Mouse (Mus musculus) macrophage (primary cell): Measurements from ENCODE around the gene Fnbp1l. TPM values are rescaled to one million over a fixed set of nuclear protein-coding genes. Genes with fewer than 3 reads are reported as not detected.
A peak's percentile ranks its signal among the peaks of the same experiment; 100 is the strongest.

Source experiments
- H3K27ac ChIP-seq: fragments of 350-480 bp; formaldehyde crosslinking; 2 replicates; pipeline ENCODE4 v1.9.0; 2021
- H3K36me3 ChIP-seq: fragments of 350-480 bp; formaldehyde crosslinking; 2 replicates; pipeline ENCODE4 v1.9.0; 2021; ENCODE audit errors: inconsistent target
- H3K4me3 ChIP-seq: fragments of 350-480 bp; formaldehyde crosslinking; 2 replicates; pipeline ENCODE4 v1.9.0; 2021; ENCODE audit errors: inconsistent target
- H3K79me2 ChIP-seq: fragments of 350-480 bp; formaldehyde crosslinking; 2 replicates; pipeline ENCODE4 v1.9.0; 2021; ENCODE audit errors: inconsistent target
- WGBS: methylation state at CpG from one replicate; pipeline ENCODE4 v1.1.7; 2026; ENCODE audit warnings: inconsistent platforms; ENCODE audit not compliant: missing documents; 5-methylcytosine and 5-hydroxymethylcytosine counted together
- polyA plus RNA-seq: library from polyadenylated mRNA; stranded (reverse); fragments of 250-400 nt; gene quantifications from 3 replicates; pipeline ENCODE4 v1.2.4, GENCODE M21; 2018; ENCODE audit warnings: inconsistent platforms

Gene Fnbp1l
- polyA plus RNA-seq, 1 experiment from 2014 or later, result 11.0 TPM

DNA sequence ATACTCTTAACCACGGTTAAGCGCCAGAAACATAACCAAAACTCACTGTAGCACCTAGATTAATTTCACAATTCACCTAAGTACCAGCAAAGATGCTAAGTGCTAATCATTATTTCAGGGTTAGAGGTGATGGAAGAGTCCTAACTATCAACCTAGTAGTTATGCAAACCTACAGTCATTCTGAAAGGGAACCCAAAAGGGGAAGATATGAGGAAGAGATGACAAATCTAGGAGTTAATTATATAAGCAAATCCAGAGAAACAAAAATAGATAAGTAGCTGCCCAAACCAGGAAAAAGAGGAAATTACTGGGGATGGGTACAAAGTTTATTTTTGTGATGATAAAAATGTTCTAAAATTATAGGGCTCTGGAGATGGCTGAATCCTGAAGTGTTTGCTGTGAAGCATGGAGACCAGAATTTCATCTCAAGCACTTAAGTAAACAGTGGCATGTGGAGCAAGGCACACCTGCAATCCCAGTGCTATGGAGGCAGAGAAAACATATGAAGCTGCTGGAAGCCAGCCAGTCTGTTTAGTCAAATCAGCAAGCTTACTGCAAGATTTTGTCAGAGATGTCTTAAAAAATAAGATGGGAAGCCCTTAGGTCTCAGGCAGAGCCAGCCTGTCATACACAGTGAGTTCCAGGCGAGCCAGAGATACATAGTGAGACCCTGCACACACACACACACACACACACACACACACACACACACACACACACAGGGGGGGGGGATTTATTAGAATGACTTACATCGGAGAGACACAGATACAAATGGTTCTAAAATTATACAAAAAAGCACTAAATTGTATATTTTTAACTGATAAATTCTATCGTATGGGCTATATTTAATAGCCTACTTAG is 45.9 kb downstream of the Fnbp1l start:
- peaks cover 53% of the 10 kb centered on the region for H3K79me2 ChIP-seq
- H3K27ac ChIP-seq, result peak overlapping the region; percentile 78
- H3K4me3 ChIP-seq, result no peak overlapping the region
- 87% methylated on average over 5 of the region's 5 CpGs for whole genome bisulfite sequencing
- no peaks in the 10 kb centered on the region for H3K36me3 ChIP-seq

DNA sequence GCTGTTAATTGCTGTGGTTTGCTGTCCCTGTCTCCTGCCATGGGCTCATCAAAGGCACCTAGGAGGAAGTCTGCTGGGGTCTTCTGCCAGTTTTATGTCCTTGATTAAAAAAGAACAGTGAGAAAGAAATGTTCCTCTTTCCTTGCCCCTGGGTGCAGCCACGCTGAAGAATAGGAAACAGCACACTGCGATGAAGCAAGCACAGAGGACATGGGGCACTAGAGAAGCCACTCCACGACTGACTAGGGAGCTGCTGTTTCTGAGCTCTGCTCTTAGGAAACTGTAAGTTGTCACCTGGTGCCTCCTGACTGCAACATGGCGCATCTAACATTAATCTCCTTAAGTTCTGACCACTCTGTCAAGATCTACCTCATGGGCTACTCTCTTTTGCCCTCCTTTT is 53.0 kb downstream of the Fnbp1l start:
- WGBS, result 3% methylated on average over 4 of the region's 4 CpGs
- Histone ChIP-seq H3K79me2 (peaks cover 18% of the 10 kb centered on the region), H3K4me3 (peak overlapping the region; percentile 8; the same call in 1 of the 2 replicates), H3K36me3 (no peaks in the 10 kb centered on the region), H3K27ac (peak overlapping the region; percentile 68)

DNA sequence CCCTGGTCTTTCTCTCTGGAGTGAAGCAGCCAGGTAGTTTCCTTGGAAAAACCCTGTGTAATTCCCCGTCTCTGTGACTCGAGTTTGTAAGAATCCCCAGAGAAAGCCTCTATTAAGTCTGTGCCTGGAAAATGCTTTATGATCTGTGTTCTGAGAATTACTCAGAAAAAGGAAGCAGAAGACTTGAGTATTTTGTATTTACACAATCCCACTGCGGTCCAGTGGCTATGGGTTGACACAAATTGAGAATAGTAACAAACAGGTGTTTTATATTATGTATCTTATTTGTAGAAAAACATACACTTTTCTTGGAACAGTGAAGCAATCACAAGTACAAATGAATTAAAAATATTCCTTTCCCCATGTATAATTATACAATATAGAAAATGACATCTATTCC is 53.4 kb downstream of the Fnbp1l start:
- H3K4me3 ChIP-seq, result no peak overlapping the region
- 52% methylated on average over 3 of the region's 3 CpGs for WGBS
- peak overlapping the region; percentile 68 for H3K27ac ChIP-seq
- peaks cover 14% of the 10 kb centered on the region for H3K79me2 ChIP-seq
- H3K36me3 ChIP-seq, result no peaks in the 10 kb centered on the region

DNA sequence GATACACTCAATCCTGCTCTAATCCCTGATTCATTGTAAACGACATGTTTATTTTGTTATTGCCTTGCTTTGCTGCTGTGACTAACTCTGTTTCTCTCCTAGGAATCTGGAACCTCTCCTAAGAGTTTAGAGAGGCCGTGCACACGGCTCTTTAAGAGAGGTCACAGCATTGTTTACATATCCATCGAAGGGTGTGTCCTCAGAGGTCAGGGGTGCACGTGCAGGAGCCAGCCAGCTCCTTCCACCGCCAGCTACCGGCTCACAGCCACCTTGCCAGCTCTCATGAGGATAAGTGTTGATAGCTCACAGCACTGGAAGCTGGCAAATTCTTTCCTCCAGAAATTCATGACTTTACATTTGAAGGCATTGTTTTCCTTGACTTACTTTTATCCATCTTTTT is 54.2 kb downstream of the Fnbp1l start:
- no peak overlapping the region for H3K4me3 ChIP-seq
- H3K36me3 ChIP-seq, result no peaks in the 10 kb centered on the region
- WGBS, result 93% methylated on average over 7 of the region's 7 CpGs
- peaks cover 5% of the 10 kb centered on the region for H3K79me2 ChIP-seq
- no peak overlapping the region for H3K27ac ChIP-seq

DNA sequence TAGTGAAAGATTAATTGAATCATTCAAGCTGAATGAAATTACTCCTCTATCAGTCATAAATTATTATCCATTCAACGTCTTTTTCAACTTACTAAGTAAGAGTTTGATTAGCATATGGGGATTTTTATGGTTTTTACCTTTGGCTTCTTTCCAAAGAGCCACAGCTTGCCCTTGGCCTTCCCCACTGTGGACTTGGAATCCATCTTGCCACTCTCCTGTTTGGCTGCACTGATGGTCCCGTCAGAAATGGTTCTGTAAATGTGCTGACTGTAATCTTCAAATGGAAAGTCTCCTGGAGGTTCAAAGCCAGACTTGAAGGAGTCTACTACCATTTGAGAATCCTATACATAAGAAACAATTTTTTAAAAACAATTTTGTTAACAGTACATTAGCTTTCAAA is 61.7 kb downstream of the Fnbp1l start:
- no peak overlapping the region for H3K27ac ChIP-seq
- H3K79me2 ChIP-seq, result no peaks in the 10 kb centered on the region
- no peaks in the 10 kb centered on the region for H3K36me3 ChIP-seq
- 79% methylated on average over 2 of the region's 2 CpGs for WGBS
- H3K4me3 ChIP-seq, result no peak overlapping the region

DNA sequence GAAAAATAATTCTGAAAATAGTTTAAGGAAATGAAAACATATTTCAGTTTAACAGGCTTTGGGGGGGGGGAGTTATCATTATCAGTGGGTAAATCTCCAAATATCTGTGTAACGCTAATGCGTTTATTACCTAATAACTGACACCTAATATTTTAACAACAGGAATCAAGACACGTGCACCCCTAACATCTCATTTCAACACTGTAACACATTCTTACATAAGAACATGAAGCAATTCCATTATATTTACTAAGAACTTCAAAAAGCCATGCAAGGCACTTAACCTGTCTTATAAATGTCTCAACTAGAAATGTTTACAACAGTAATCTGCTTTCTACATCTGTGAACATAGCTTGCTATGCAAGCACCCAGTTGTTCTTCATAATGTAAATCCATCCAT is 68.3 kb downstream of the Fnbp1l start:
- Histone ChIP-seq H3K4me3 (no peak overlapping the region), H3K79me2 (no peaks in the 10 kb centered on the region), H3K36me3 (no peaks in the 10 kb centered on the region), H3K27ac (no peak overlapping the region)
- WGBS, result 62% methylated on average over 3 of the region's 3 CpGs

DNA sequence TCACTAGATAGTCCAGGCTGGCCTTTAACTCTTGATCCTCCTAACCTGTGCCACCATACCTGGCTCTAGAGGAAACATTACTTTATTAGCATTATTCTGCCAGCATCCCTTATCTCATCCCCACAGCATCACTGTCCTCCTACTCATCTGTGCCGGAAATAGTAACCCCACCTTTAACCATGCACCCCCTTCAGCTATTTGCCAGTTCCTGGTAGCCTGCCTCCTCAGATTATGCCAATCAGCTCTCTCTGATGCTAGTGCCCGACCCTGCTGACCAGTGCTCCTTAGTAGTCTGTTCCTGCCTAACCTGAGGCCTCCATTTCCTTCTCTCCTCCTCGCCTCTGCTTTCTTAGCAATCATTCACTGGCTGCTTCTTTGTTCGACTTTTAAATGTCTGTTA is 72.0 kb downstream of the Fnbp1l start:
- Histone ChIP-seq H3K36me3 (no peaks in the 10 kb centered on the region; the same call in 1 of the 2 replicates), H3K27ac (no peak overlapping the region), H3K79me2 (no peaks in the 10 kb centered on the region), H3K4me3 (no peak overlapping the region)
- 71% methylated on average over 4 of the region's 4 CpGs for WGBS

DNA sequence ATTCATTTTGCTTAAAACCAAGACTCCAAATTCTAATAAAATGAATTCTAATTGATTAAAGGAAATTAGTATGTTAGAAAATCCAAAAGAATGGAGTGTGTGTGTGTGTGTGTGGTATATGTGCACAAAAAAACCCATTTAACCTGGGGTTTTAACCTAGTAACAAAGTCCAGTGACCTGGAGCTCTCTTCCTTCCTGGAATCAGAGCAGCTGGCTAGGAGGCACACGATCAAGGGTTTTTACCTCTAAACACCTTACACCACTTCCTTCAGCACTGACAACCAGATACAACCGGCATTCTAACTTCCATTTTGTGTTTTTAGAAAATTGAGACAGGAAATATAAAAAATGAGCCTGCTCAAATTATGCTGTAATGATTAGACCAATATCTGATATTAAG is 74.2 kb downstream of the Fnbp1l start:
- 53% methylated on average over 2 of the region's 2 CpGs for WGBS
- H3K36me3 ChIP-seq, result peaks cover 4% of the 10 kb centered on the region; the same call in 1 of the 2 replicates

DNA sequence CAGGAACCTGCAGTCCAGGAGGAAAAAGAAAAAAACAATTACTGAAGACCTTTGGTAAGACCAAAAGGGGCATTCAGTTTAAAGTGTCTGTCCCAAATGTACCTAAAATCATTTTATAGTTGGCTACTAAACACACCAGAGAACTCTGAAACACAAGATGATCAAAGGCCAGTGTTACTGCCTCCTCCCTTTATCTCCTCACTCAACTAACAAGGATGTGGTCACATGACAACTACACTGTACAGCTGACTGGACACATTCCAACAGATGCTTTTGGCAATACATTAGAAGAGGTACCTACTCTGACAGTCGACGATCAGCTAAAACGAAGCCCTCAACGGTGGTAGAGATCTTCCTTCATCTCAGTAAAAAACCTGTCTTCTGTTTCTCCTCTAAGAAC is 78.6 kb downstream of the Fnbp1l start:
- H3K27ac ChIP-seq, result no peak overlapping the region
- H3K4me3 ChIP-seq, result no peak overlapping the region
- no peaks in the 10 kb centered on the region for H3K79me2 ChIP-seq
- H3K36me3 ChIP-seq, result peaks cover 4% of the 10 kb centered on the region; the same call in 1 of the 2 replicates
- WGBS, result 95% methylated on average over 4 of the region's 4 CpGs

More for the DNA sequence above, 74.2 kb downstream of the Fnbp1l start:
- Histone ChIP-seq H3K27ac (no peak overlapping the region), H3K79me2 (no peaks in the 10 kb centered on the region), H3K4me3 (no peak overlapping the region)

DNA sequence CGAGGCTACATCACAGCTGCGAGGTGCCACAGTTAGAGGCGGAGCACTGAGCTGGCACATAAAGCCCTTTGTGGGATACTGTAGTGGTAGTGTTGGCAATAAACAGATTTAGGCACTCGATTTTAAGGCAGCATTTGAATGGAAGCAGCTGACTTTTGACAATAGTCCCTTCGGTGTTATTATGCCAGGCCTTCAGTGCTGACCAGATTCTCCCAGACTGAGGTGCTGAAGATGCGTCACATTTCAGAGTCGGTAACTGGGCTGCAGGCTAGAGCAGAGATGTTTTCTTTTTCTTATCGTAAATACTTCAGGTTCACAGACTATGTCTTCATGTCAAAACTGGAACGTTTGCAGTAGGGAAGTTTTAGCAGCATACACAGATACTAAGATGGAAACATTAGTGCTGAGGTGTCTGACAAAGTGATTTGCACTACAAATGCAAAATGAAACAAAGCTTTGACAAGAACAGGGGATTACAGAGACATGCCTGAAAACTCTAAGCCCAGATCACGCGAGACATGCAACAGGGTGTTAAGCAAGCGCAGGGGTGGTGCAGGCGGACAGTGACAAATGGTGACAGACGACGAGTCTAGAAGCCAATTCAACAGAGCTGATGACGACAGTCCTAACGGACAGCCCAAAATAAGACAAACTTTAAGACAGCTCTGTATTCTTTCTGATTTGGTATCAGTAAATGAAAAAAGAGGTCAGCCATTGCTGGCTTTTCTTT is 79.4 kb downstream of the Fnbp1l start:
- peaks cover 4% of the 10 kb centered on the region; the same call in 1 of the 2 replicates for H3K36me3 ChIP-seq
- H3K4me3 ChIP-seq, result no peak overlapping the region
- 88% methylated on average over 17 of the region's 17 CpGs for WGBS
- no peak overlapping the region for H3K27ac ChIP-seq
- H3K79me2 ChIP-seq, result no peaks in the 10 kb centered on the region

DNA sequence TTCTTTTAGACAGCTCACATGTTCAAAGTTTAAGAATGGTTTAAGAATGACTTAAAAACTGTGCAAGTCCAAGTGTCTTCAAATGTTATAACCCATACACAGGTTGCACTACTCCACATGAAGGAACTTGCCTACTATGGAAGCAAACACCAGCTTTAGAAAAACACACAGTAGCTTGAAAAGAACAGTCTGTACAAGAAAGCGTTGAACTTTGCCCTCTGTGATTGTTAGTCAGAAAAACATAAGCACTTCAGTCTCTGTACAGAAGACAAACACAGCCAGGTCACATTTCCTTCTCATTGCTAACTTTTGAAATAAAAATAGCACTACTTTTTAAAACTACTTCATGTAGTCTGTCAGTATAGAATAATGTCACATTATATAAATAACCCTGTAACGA is 80.7 kb downstream of the Fnbp1l start:
- H3K4me3 ChIP-seq, result no peak overlapping the region
- WGBS, result 93% methylated on average over 2 of the region's 2 CpGs

DNA sequence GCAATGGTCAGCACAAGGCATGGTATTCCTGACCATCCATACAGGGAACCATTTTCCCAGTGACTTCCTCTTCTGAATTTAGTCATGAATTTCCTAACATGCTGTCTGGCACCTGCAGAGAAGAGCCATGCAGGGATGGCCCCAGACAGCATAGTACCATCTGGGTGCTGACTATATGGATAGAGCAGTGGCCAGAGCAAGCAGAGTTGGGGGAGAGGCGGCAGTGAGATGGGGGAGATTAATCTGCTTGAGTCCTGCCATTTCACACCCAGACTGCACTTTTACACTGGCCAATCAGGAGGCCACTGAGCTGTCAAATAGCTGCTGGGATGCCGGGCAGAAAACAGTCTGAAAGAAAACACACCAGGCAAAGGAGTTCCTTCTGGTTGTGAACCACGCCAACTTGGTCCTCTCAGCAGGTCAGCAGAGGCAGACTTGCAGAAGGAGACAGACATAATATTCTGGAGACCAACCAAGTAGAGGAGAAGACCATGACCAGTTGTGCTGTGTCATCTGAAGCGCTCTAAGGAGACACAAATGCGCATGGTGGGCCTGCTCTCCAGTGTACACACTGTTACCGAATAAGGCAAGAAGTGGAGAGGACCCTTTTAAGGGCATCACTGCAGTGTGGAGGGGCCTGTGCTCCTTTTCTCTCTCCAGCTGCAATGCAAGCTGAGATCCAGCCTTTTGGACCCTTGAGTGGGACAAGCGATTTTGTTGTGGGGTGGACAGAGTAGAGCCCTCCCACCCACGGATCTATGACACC is 83.4 kb downstream of the Fnbp1l start:
- Histone ChIP-seq H3K79me2 (no peaks in the 10 kb centered on the region), H3K36me3 (no peaks in the 10 kb centered on the region; the same call in 1 of the 2 replicates), H3K27ac (no peak overlapping the region), H3K4me3 (no peak overlapping the region)
- whole genome bisulfite sequencing, result 97% methylated on average over 8 of the region's 8 CpGs

More for the DNA sequence above, 80.7 kb downstream of the Fnbp1l start:
- Histone ChIP-seq H3K36me3 (peaks cover 4% of the 10 kb centered on the region; the same call in 1 of the 2 replicates), H3K79me2 (no peaks in the 10 kb centered on the region), H3K27ac (no peak overlapping the region)

DNA sequence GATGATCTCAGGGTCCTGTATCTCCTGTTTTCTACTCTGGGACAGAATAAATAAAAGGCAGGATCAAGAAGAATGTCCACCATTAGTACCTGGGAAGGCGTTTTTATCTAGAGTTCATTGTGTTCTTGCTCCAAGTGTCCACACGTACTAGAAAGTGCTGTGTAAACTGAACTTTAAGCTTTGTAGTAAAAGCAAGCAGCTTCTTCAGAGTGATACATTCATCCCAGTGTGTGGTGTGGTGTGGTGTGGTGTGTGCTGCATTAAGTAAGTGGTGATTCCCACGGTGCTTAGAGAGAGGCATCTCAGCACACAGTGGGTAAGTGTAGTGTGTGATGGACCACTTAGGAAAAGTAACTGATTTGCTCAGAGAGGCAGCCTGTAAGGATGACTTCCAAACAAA is 91.0 kb downstream of the Fnbp1l start:
- Histone ChIP-seq H3K36me3 (peaks cover 45% of the 10 kb centered on the region), H3K27ac (no peak overlapping the region)
- WGBS, result 90% methylated on average over 3 of the region's 3 CpGs

DNA sequence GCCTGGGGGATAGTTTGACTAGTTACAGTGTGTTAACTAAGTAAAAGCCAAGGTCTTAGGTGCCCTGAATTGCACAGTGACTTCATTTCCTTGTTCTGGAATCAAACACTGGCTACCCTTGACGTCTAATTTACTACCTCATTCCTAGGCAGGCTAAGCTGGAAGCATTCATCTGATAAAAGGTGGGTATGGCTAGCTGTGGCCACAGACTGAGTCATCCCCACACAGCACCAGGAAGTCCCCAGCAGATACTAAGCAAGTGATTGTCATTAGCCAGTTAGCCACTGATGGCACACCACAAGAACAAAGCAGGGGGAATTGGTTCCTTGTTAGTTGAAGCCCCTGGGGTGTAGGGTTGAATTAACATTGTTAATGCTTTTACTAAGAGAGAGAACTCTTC is 98.2 kb downstream of the Fnbp1l start:
- Histone ChIP-seq H3K36me3 (peaks cover 47% of the 10 kb centered on the region), H3K4me3 (no peak overlapping the region), H3K79me2 (no peaks in the 10 kb centered on the region), H3K27ac (no peak overlapping the region)
- 31% methylated on average over 1 of the region's 1 CpGs for WGBS

More for the DNA sequence above, 91.0 kb downstream of the Fnbp1l start:
- no peaks in the 10 kb centered on the region for H3K79me2 ChIP-seq
- H3K4me3 ChIP-seq, result no peak overlapping the region
